Mouse (Mus musculus) forebrain, embryonic 14.5 days (tissue): ENCODE measurements around the gene Nsun5. TPM values are rescaled to one million over a fixed set of nuclear protein-coding genes. Genes with fewer than 3 reads are reported as not detected.

Experiments used
- ATAC-seq: fragments of 200-750 bp; cut with Nextera tagmentation; 2 replicates; pipeline ENCODE4 v1.8.0; 2017; ENCODE audit warnings: mild to moderate bottlenecking, moderate library complexity
- DNase-seq: peaks from one replicate; pipeline ENCODE4 v3.0.0-alpha.2; 2015; ENCODE audit warnings: low spot score
- H3K27ac ChIP-seq: fragments of 300-500 bp; sonication (generic); 2 replicates; pipeline ENCODE4 v1.5.1; 2014; ENCODE audit warnings: low read depth, mild to moderate bottlenecking, control low read depth, low read length, moderate library complexity
- H3K27me3 ChIP-seq: fragments of 300-500 bp; sonication (generic); replicated peaks from 2 replicates; pipeline ENCODE4 v1.6.1; 2014; ENCODE audit warnings: low read length, control low read depth, mixed read lengths; ENCODE audit not compliant: control insufficient read depth, insufficient read depth
- H3K36me3 ChIP-seq: fragments of 300-500 bp; sonication (generic); 2 replicates; pipeline ENCODE4 v1.6.1; 2014; ENCODE audit warnings: low read length, control low read depth; ENCODE audit not compliant: control insufficient read depth, insufficient read depth
- H3K4me1 ChIP-seq: fragments of 300-500 bp; sonication (generic); 2 replicates; pipeline ENCODE4 v1.6.1; 2014; ENCODE audit warnings: antibody characterized with exemption, low read length, control low read depth; ENCODE audit not compliant: control insufficient read depth, insufficient read depth
- H3K4me2 ChIP-seq: fragments of 300-500 bp; sonication (generic); 2 replicates; pipeline ENCODE4 v1.6.1; 2014; ENCODE audit warnings: mild to moderate bottlenecking, control low read depth, low read length
- H3K4me3 ChIP-seq: fragments of 300-500 bp; sonication (generic); 2 replicates; pipeline ENCODE4 v1.5.1; 2014; ENCODE audit warnings: low read depth, low read length, control low read depth
- H3K9ac ChIP-seq: fragments of 300-500 bp; sonication (generic); 2 replicates; pipeline ENCODE4 v1.6.1; 2014; ENCODE audit warnings: mild to moderate bottlenecking, low read length, control low read depth, moderate library complexity
- H3K9me3 ChIP-seq: fragments of 300-500 bp; sonication (generic); replicated peaks from 2 replicates; pipeline ENCODE4 v1.6.1; 2016; ENCODE audit warnings: low read length, control low read depth, mixed read lengths; ENCODE audit not compliant: control insufficient read depth
- WGBS: fragments of 180-500 bp; shearing (Covaris S2); extraction: QIAGEN DNeasy Blood & Tissue Kit; methylation state at CpG from one replicate; pipeline ENCODE4 v1.1.7; 2014; 5-methylcytosine and 5-hydroxymethylcytosine counted together
- polyA plus RNA-seq: library from polyadenylated mRNA; unstranded; fragments of >200 nt; fragmentation: Nextera tagmentation; extraction: Ambion mirVana; gene quantifications from 2 replicates; pipeline ENCODE4 v1.2.1, GENCODE M21; 2014

The Nsun5 gene
- 27.2 and 29.9 TPM in 2 replicates for polyA plus RNA-seq

DNA sequence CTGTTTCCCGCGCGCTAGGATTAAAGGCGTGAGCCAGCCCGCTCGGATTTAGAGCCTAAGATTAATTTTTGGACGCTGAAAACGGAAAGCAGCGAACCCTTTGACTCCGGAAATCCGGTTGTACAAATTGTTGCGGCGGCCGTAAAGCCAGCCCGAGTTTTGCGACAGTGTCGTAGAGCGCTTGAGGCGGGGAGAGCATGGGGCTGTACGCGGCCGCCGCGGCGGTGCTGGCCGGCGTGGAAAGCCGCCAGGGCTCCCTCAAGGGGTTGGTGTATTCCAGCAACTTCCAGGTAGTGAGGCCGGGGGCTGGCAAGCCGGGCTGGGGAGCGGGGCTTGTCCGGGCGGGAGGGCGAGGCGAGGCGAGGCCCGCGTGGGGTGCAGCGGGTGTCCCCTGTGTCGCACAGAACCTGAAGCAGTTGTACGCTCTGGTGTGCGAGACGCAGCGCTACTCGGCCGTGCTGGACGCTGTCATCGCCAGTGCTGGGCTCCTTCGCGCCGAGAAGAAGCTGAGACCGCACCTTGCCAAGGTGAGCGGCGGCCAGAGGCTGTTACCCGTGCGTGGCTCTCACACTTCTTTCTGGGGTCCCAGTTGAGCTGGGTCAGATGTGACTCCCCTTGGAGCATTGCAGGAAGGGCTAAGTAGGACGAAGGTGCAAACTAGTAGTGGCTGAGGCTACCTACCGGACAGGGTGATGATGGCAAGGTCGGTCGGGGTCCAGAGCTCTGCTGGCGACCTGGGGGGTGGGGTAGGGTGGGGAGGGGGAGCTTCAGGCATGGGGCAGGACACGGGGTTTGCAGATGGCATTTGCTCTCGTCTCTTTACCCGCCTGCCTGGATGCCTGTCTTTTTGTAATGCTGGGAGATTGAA lies at the start of gene Nsun5:
Gene Nsun5, plus strand, starts transcription at position 167 of the 868 bp plus-strand sequence.
- peaks cover 9% of the 10 kb centered on the region for H3K4me1 ChIP-seq
- peak within 1 kb of the TSS; percentile 79 for H3K4me2 ChIP-seq
- no peaks in the 10 kb centered on the region for H3K9me3 ChIP-seq
- H3K9ac ChIP-seq, result peak within 1 kb of the TSS; percentile 89
- ATAC-seq (peak; percentile 75), DNase-seq (peak; percentile 99)
- H3K4me3 ChIP-seq, result peak within 1 kb of the TSS; percentile 89
- peaks cover 36% of the 10 kb centered on the region for H3K36me3 ChIP-seq
- under 1% methylated on average over 61 of the region's 64 CpGs for WGBS
- peak within 1 kb of the TSS; percentile 15; the same call in 1 of the 2 replicates for H3K27ac ChIP-seq
- no peaks in the 10 kb centered on the region for H3K27me3 ChIP-seq

DNA sequence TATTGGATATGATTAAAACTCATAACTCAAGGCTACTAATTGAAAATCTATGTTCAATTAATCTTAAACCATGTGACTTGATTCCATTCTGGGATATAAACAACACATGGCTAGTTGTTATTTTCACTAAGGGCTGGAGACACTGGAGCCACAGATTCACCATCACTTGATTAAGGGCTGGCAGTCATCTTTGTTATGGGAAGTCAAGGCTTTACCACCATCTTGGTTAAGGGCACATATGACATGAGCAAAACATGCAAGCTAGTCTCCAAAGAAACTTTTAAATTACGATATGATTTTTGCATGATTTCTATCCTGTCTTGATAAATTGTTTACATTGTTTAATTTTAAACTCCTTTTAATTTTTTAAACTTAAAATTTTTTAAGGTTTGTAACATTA lies 47.6 kb upstream of the Nsun5 start:
- ATAC-seq, result no peak
- H3K27me3 ChIP-seq, result no peaks in the 10 kb centered on the region
- no peak overlapping the region for H3K4me2 ChIP-seq
- H3K4me1 ChIP-seq, result no peaks in the 10 kb centered on the region
- H3K36me3 ChIP-seq, result no peaks in the 10 kb centered on the region
- H3K27ac ChIP-seq, result no peak overlapping the region
- H3K9ac ChIP-seq, result no peak overlapping the region
- WGBS, result 91% methylated on average over 1 of the region's 1 CpGs
- H3K4me3 ChIP-seq, result no peak overlapping the region
- no peak for DNase-seq
- no peaks in the 10 kb centered on the region for H3K9me3 ChIP-seq

- no peaks in the 10 kb centered on the region for H3K27me3 ChIP-seq
- 3% methylated on average over 3 of the region's 3 CpGs for WGBS
- no peak overlapping the region for H3K27ac ChIP-seq
- H3K4me1 ChIP-seq, result no peaks in the 10 kb centered on the region
- DNase-seq (peak; percentile 39), ATAC-seq (0 out of 2 replicates have a peak, but pooled peaks have one; percentile 18)
- H3K9me3 ChIP-seq, result no peaks in the 10 kb centered on the region
- H3K4me2 ChIP-seq, result no peak overlapping the region
- no peak overlapping the region for H3K9ac ChIP-seq
- H3K4me3 ChIP-seq, result no peak overlapping the region
- H3K36me3 ChIP-seq, result no peaks in the 10 kb centered on the region
Observed at GRCm38 (mm10) chr5:135326121-135326659, 43.6 kb upstream of the Nsun5 start.

DNA sequence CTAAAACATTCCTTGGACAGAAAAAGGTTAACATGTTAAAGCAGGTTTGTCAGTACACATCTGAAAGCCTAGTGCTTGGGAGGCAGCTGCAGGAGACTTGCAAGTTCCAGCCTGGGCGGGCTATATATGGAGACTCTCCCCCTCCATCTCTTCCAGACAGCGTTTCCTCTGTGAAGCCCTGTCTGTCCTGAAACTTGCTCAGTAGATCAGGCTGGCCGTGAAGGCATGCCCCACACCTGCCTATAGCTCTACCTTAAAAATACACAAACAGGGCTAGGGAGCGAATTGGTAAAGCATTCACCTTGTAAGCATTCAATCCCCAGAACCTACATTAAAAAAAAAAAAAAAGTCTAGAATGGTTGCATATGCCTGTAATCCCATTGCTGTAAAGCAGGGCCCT lies 40.3 kb upstream of the Nsun5 start:
- no peak for ATAC-seq
- no peaks in the 10 kb centered on the region for H3K4me1 ChIP-seq
- H3K27ac ChIP-seq, result no peak overlapping the region
- no peak overlapping the region for H3K4me2 ChIP-seq
- no peaks in the 10 kb centered on the region for H3K9me3 ChIP-seq
- no peak overlapping the region for H3K4me3 ChIP-seq
- no peak overlapping the region for H3K9ac ChIP-seq
- no peaks in the 10 kb centered on the region for H3K27me3 ChIP-seq
- no peak for DNase-seq
- H3K36me3 ChIP-seq, result no peaks in the 10 kb centered on the region
- 90% methylated on average over 4 of the region's 4 CpGs for WGBS

- ATAC-seq (no peak), DNase-seq (no peak)
- Histone ChIP-seq H3K4me1 (no peaks in the 10 kb centered on the region), H3K4me3 (no peak overlapping the region), H3K36me3 (no peaks in the 10 kb centered on the region), H3K9ac (no peak overlapping the region), H3K9me3 (no peaks in the 10 kb centered on the region), H3K27me3 (no peaks in the 10 kb centered on the region), H3K4me2 (no peak overlapping the region), H3K27ac (no peak overlapping the region)
- 87% methylated on average over 5 of the region's 5 CpGs for WGBS
Observed at GRCm38 (mm10) chr5:135330201-135330600, 39.6 kb upstream of the Nsun5 start.

DNA sequence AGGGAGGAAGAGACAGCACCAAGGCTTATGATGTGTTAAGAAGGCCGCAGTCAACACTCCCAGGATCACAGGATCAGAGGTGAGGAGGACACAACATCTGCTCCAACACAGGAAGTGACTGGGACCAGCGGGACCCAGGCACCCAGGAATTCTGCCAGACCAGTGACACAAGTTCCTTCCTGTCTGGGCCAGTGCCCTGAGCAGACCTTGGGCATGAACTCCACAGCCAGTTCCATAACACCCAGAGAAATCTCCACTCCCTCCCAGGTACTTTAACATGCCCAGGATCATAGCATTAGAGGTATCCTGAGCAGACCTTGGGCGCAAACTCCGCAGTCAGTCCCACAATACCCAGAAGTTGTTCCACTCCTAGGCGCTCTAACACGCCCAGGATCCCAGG lies 38.6 kb upstream of the Nsun5 start:
- no peak overlapping the region for H3K9ac ChIP-seq
- no peak overlapping the region for H3K27ac ChIP-seq
- no peaks in the 10 kb centered on the region for H3K4me1 ChIP-seq
- no peaks in the 10 kb centered on the region for H3K27me3 ChIP-seq
- no peak overlapping the region for H3K4me3 ChIP-seq
- WGBS, result 87% methylated on average over 6 of the region's 6 CpGs
- no peaks in the 10 kb centered on the region for H3K9me3 ChIP-seq
- ATAC-seq (no peak), DNase-seq (no peak)
- no peak overlapping the region for H3K4me2 ChIP-seq
- H3K36me3 ChIP-seq, result no peaks in the 10 kb centered on the region

DNA sequence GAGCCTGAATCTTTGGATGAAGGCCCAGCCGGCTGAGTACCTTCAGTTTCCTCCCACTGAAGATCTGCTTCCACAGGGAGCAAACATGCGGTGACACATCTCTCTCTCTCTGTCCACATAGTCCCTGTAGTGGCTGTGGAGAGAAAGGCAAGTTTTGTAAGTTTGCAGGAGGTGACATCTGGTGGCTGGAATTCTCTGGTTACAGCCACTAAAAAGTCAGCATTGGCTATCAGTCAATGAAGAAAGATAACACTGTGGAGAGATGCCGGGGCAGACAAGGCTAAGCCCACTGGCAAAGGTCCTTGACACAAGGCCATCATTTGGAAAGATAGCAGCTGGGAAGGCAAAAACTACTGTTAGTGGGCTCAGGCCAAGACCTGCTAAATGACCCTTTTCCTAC lies 32.2 kb upstream of the Nsun5 start:
- no peak for ATAC-seq
- no peaks in the 10 kb centered on the region for H3K4me1 ChIP-seq
- no peak for DNase-seq
- no peaks in the 10 kb centered on the region for H3K36me3 ChIP-seq
- H3K9ac ChIP-seq, result no peak overlapping the region
- H3K27ac ChIP-seq, result no peak overlapping the region
- 74% methylated on average over 3 of the region's 3 CpGs for WGBS
- no peak overlapping the region for H3K4me2 ChIP-seq
- H3K4me3 ChIP-seq, result no peak overlapping the region
- H3K9me3 ChIP-seq, result no peaks in the 10 kb centered on the region
- no peaks in the 10 kb centered on the region for H3K27me3 ChIP-seq

- H3K9me3 ChIP-seq, result no peaks in the 10 kb centered on the region
- DNase-seq (no peak), ATAC-seq (no peak)
- no peak overlapping the region for H3K4me3 ChIP-seq
- H3K4me2 ChIP-seq, result no peak overlapping the region
- 73% methylated on average over 7 of the region's 7 CpGs for WGBS
- no peaks in the 10 kb centered on the region for H3K36me3 ChIP-seq
- no peak overlapping the region for H3K27ac ChIP-seq
- no peaks in the 10 kb centered on the region for H3K4me1 ChIP-seq
- H3K9ac ChIP-seq, result no peak overlapping the region
- no peaks in the 10 kb centered on the region for H3K27me3 ChIP-seq
Observed at GRCm38 (mm10) chr5:135345989-135346388, 23.8 kb upstream of the Nsun5 start.

DNA sequence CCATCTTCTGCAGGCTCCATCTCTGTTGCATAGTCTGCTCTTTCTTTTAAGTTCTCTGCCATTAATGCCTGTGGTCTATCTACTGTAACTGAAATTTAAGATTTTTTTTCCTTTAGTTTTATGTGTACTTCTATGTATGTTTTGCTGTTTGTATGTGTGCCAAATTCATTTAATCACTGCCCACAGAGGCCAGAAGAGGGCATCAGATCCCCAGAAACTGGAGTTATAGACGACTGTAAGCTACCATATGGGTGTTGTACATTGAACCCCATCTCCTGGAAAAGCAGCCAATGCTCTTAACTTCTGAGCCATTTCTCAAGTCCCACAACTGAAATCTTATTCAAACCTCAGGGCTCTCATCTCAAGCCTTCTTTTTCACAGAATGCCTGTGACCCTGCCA lies 23.3 kb upstream of the Nsun5 start:
- H3K36me3 ChIP-seq, result no peaks in the 10 kb centered on the region
- no peaks in the 10 kb centered on the region for H3K9me3 ChIP-seq
- ATAC-seq (no peak), DNase-seq (no peak)
- no peak overlapping the region for H3K9ac ChIP-seq
- no peaks in the 10 kb centered on the region for H3K27me3 ChIP-seq
- 15% methylated on average over 1 of the region's 1 CpGs for WGBS
- H3K4me2 ChIP-seq, result no peak overlapping the region
- no peak overlapping the region for H3K27ac ChIP-seq
- no peak overlapping the region for H3K4me3 ChIP-seq
- no peaks in the 10 kb centered on the region for H3K4me1 ChIP-seq
